Mouse (Mus musculus) heart, embryonic 13.5 days (tissue): ENCODE measurements around the gene Tmem106c. TPM values are rescaled to one million over a fixed set of nuclear protein-coding genes. Genes with fewer than 3 reads are reported as not detected.
A peak's percentile ranks its signal among the peaks of the same experiment; 100 is the strongest.

Source experiments
- ATAC-seq: fragments of 200-750 bp; cut with Nextera tagmentation; 2 replicates; pipeline ENCODE4 v1.8.0; 2017; ENCODE audit warnings: moderate TSS enrichment; ENCODE audit not compliant: insufficient number of reproducible peaks, low FRiP score, low TSS enrichment; ENCODE audit errors: extremely low read depth
- H3K27ac ChIP-seq: fragments of 300-500 bp; sonication (generic); replicated peaks from 2 replicates; pipeline ENCODE4 v1.5.1; 2015; ENCODE audit warnings: moderate library complexity, mild to moderate bottlenecking, inconsistent platforms
- H3K27me3 ChIP-seq: fragments of 300-500 bp; sonication (generic); replicated peaks from 2 replicates; pipeline ENCODE4 v1.6.1; 2015; ENCODE audit warnings: mild to moderate bottlenecking, inconsistent platforms
- H3K36me3 ChIP-seq: fragments of 300-500 bp; sonication (generic); 2 replicates; pipeline ENCODE4 v1.6.1; 2015; ENCODE audit warnings: mild to moderate bottlenecking, inconsistent platforms
- H3K4me1 ChIP-seq: fragments of 300-500 bp; sonication (generic); 2 replicates; pipeline ENCODE4 v1.6.1; 2015; ENCODE audit warnings: inconsistent platforms
- H3K4me2 ChIP-seq: fragments of 300-500 bp; sonication (generic); 2 replicates; pipeline ENCODE4 v1.6.1; 2015; ENCODE audit warnings: inconsistent platforms, mild to moderate bottlenecking, moderate library complexity
- H3K4me3 ChIP-seq: fragments of 300-500 bp; sonication (generic); 2 replicates; pipeline ENCODE4 v1.5.1; 2015; ENCODE audit warnings: moderate library complexity, mild to moderate bottlenecking, inconsistent platforms
- H3K9ac ChIP-seq: fragments of 300-500 bp; sonication (generic); 2 replicates; pipeline ENCODE4 v1.6.1; 2015; ENCODE audit warnings: inconsistent platforms, mild to moderate bottlenecking, moderate library complexity
- H3K9me3 ChIP-seq: fragments of 300-500 bp; sonication (generic); 2 replicates; pipeline ENCODE4 v1.6.1; 2016; ENCODE audit warnings: inconsistent platforms
- WGBS: fragments of 180-500 bp; shearing (Covaris S2); methylation state at CpG from one replicate; pipeline ENCODE4 v1.1.7; 2015; ENCODE audit warnings: mixed read lengths; 5-methylcytosine and 5-hydroxymethylcytosine counted together
- polyA plus RNA-seq: library from polyadenylated mRNA; unstranded; fragments of >200 nt; fragmentation: Nextera tagmentation; extraction: Ambion mirVana; gene quantifications from 2 replicates; pipeline ENCODE4 v1.2.1, GENCODE M21; 2015

Gene Tmem106c
- polyA plus RNA-seq, 1 experiment from 2014 or later: 29.6 TPM

GRCm38 (mm10) chr15:98001321-98002112 is 37.5 kb downstream of the Tmem106c start:
- Histone ChIP-seq H3K9ac (peak overlapping the region; percentile 81), H3K9me3 (no peaks in the 10 kb centered on the region), H3K4me3 (peak overlapping the region; percentile 57), H3K4me1 (peaks cover 61% of the 10 kb centered on the region), H3K27me3 (peaks cover 95% of the 10 kb centered on the region), H3K36me3 (no peaks in the 10 kb centered on the region), H3K27ac (peak overlapping the region; percentile 69), H3K4me2 (peak overlapping the region; percentile 91)
- no peak for ATAC-seq
- WGBS: 2% methylated on average over 37 of the region's 37 CpGs

- Histone ChIP-seq H3K27ac (peak overlapping the region; percentile 69), H3K36me3 (no peaks in the 10 kb centered on the region), H3K4me1 (peaks cover 58% of the 10 kb centered on the region), H3K9me3 (no peaks in the 10 kb centered on the region), H3K4me2 (peak overlapping the region; percentile 91), H3K9ac (peak overlapping the region; percentile 81), H3K27me3 (peaks cover 99% of the 10 kb centered on the region), H3K4me3 (peak overlapping the region; percentile 57)
- WGBS: under 1% methylated on average over 42 of the region's 42 CpGs
- ATAC-seq: no peak
These were observed 38.4 kb downstream of the Tmem106c start for GRCm38 (mm10) chr15:98002113-98002990.

GRCm38 (mm10) chr15:98002991-98003821 is 39.2 kb downstream of the Tmem106c start:
- under 1% methylated on average over 42 of the region's 42 CpGs for WGBS
- peak overlapping the region; percentile 81 for H3K9ac ChIP-seq
- ATAC-seq: 0 out of 2 replicates have a peak, but pooled peaks have one; percentile 28

GRCm38 (mm10) chr15:98003822-98004739 is 40.1 kb downstream of the Tmem106c start, which contains the start of gene Col2a1:
Gene Col2a1 (minus strand): TSS chr15:98004695.
- H3K9ac ChIP-seq: peak within 1 kb of the TSS; percentile 81
- H3K4me3 ChIP-seq: peak within 1 kb of the TSS; percentile 57
- peak within 1 kb of the TSS; percentile 24; the same call in 1 of the 2 replicates for H3K27ac ChIP-seq
- no peaks in the 10 kb centered on the region for H3K9me3 ChIP-seq
- peaks cover 84% of the 10 kb centered on the region for H3K27me3 ChIP-seq
- no peaks in the 10 kb centered on the region for H3K36me3 ChIP-seq
- H3K4me2 ChIP-seq: peak within 1 kb of the TSS; percentile 91
- WGBS: under 1% methylated on average over 59 of the region's 59 CpGs
- H3K4me1 ChIP-seq: peaks cover 67% of the 10 kb centered on the region
- no peak for ATAC-seq

More at GRCm38 (mm10) chr15:98002991-98003821, 39.2 kb downstream of the Tmem106c start:
- H3K9me3 ChIP-seq: no peaks in the 10 kb centered on the region
- H3K27ac ChIP-seq: peak overlapping the region; percentile 69
- peak overlapping the region; percentile 91 for H3K4me2 ChIP-seq
- H3K4me3 ChIP-seq: peak overlapping the region; percentile 57
- no peaks in the 10 kb centered on the region for H3K36me3 ChIP-seq
- peaks cover 93% of the 10 kb centered on the region for H3K27me3 ChIP-seq
- peaks cover 59% of the 10 kb centered on the region for H3K4me1 ChIP-seq

GRCm38 (mm10) chr15:98004740-98005159 is 40.8 kb downstream of the Tmem106c start:
- Histone ChIP-seq H3K36me3 (no peaks in the 10 kb centered on the region), H3K4me2 (peak overlapping the region; percentile 91), H3K27ac (no peak overlapping the region), H3K4me1 (peaks cover 68% of the 10 kb centered on the region), H3K4me3 (peak overlapping the region; percentile 57), H3K9me3 (no peaks in the 10 kb centered on the region), H3K27me3 (peaks cover 78% of the 10 kb centered on the region), H3K9ac (peak overlapping the region; percentile 81)
- 3% methylated on average over 19 of the region's 19 CpGs for WGBS
- ATAC-seq: no peak

- H3K9ac ChIP-seq: peak overlapping the region; percentile 81
- H3K4me1 ChIP-seq: peaks cover 64% of the 10 kb centered on the region
- no peaks in the 10 kb centered on the region for H3K36me3 ChIP-seq
- peak overlapping the region; percentile 57 for H3K4me3 ChIP-seq
- no peaks in the 10 kb centered on the region for H3K9me3 ChIP-seq
- peaks cover 77% of the 10 kb centered on the region for H3K27me3 ChIP-seq
- no peak overlapping the region for H3K27ac ChIP-seq
- no peak for ATAC-seq
- 17% methylated on average over 11 of the region's 11 CpGs for WGBS
- peak overlapping the region; percentile 91 for H3K4me2 ChIP-seq
These were observed 41.2 kb downstream of the Tmem106c start for GRCm38 (mm10) chr15:98005181-98005580.

- H3K36me3 ChIP-seq: no peaks in the 10 kb centered on the region
- peaks cover 26% of the 10 kb centered on the region for H3K27me3 ChIP-seq
- WGBS: 65% methylated on average over 6 of the region's 6 CpGs
- H3K4me1 ChIP-seq: peaks cover 12% of the 10 kb centered on the region
- ATAC-seq: no peak
- H3K9me3 ChIP-seq: no peaks in the 10 kb centered on the region
- H3K27ac ChIP-seq: no peak overlapping the region
- no peak overlapping the region for H3K9ac ChIP-seq
- H3K4me3 ChIP-seq: no peak overlapping the region
- no peak overlapping the region for H3K4me2 ChIP-seq
These were observed 48.8 kb downstream of the Tmem106c start for GRCm38 (mm10) chr15:98012810-98013209.

GRCm38 (mm10) chr15:98017925-98018324 is 53.9 kb downstream of the Tmem106c start:
- H3K9ac ChIP-seq: no peak overlapping the region
- WGBS: 71% methylated on average over 4 of the region's 4 CpGs
- no peaks in the 10 kb centered on the region for H3K4me1 ChIP-seq
- ATAC-seq: no peak
- no peak overlapping the region for H3K4me3 ChIP-seq
- H3K4me2 ChIP-seq: no peak overlapping the region
- H3K9me3 ChIP-seq: no peaks in the 10 kb centered on the region
- H3K27me3 ChIP-seq: 0 out of 2 replicates have a peak, but pooled peaks cover under 1% of the 10 kb centered on the region
- no peaks in the 10 kb centered on the region for H3K36me3 ChIP-seq
- no peak overlapping the region for H3K27ac ChIP-seq

- Histone ChIP-seq H3K4me1 (no peaks in the 10 kb centered on the region), H3K27me3 (no peaks in the 10 kb centered on the region), H3K27ac (no peak overlapping the region), H3K36me3 (no peaks in the 10 kb centered on the region), H3K9ac (no peak overlapping the region), H3K9me3 (no peaks in the 10 kb centered on the region), H3K4me2 (no peak overlapping the region), H3K4me3 (no peak overlapping the region)
- ATAC-seq: no peak
- WGBS: 46% methylated on average over 3 of the region's 3 CpGs
These were observed 55.0 kb downstream of the Tmem106c start for GRCm38 (mm10) chr15:98019047-98019446.
